Mouse (Mus musculus): ENCODE measurements at regions not wholly inside any gene's neighbourhood (a gene's known extent, or its start where the extent isn't known, plus 50 kb on each side); places are given as distances from the start of the nearest gene placed in this dataset.

DNA sequence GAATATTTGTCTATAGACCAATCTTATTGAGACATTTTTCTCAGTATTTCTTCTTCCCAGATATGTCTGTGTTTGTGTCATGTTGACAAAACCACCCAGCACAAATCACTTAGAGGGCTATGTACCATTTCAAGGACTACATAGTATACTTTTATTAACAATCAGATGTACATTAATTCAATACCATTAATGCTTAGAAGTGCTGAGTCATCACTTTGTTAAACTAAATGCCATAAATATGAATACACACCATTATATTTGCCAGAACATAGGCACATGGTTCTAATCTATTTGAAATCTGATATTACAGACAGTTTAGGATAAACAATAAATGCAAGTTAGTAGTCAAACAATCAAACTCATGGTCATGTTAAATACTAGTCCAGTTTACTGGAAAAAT is 182.2 kb upstream of the Nfe2l3 start:
- Histone ChIP-seq H3K9ac (ENCODE audit: low read depth, low read length) (no peak overlapping the region), H3K36me3 (ENCODE audit: control insufficient read depth, insufficient read depth, low read length) (no peaks in the 10 kb centered on the region), H3K27me3 (ENCODE audit: control insufficient read depth, insufficient read depth, low read length) (0 out of 2 replicates have a peak, but pooled peaks cover 2% of the 10 kb centered on the region), H3K79me2 (ENCODE audit: control insufficient read depth, insufficient read depth, low read length) (no peaks in the 10 kb centered on the region), H3K27ac (replicated peaks; ENCODE audit: insufficient read depth, low read depth, low read length) (no peak overlapping the region), H3K4me1 (ENCODE audit: control insufficient read depth, insufficient read depth, low read length) (no peaks in the 10 kb centered on the region), H3K4me3 (ENCODE audit: insufficient read depth, low read depth, low read length) (no peak overlapping the region)
- DNase-seq (ENCODE audit: extremely low read depth, low read depth, low spot score) = no peak
- TF ChIP-seq POLR2A (IDR thresholded peaks at IDR 0.05; ENCODE audit: extremely low read depth, insufficient read depth, low read length) (no peak), CTCF (IDR thresholded peaks at IDR 0.05; ENCODE audit: low read depth, low read length) (no peak)

DNA sequence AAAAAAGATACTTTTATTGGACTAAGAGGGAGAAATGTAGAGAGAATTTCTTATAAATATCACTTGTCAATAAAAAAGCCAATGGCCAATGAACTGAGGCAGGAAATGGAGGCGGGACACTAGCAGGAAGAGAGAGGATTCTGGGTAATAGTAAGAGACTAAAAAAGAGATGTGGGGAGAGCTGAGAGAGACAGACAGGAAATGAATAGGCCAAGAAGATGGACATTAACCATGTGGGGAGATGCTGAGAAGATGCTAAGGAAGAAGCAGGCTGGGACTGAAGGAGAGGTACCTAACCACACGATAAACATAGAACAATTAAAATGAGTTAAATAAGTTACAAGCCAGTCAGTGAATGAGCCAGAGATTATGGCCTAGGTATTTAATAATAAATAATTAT is 181.0 kb upstream of the Nfe2l3 start:
- no peak for DNase-seq (ENCODE audit: extremely low read depth, low read depth, low spot score)
- Histone ChIP-seq H3K36me3 (ENCODE audit: control insufficient read depth, insufficient read depth, low read length) (no peaks in the 10 kb centered on the region), H3K27ac (replicated peaks; ENCODE audit: insufficient read depth, low read depth, low read length) (no peak overlapping the region), H3K4me3 (ENCODE audit: insufficient read depth, low read depth, low read length) (no peak overlapping the region), H3K79me2 (ENCODE audit: control insufficient read depth, insufficient read depth, low read length) (no peaks in the 10 kb centered on the region), H3K9ac (ENCODE audit: low read depth, low read length) (no peak overlapping the region), H3K27me3 (ENCODE audit: control insufficient read depth, insufficient read depth, low read length) (no peaks in the 10 kb centered on the region), H3K4me1 (ENCODE audit: control insufficient read depth, insufficient read depth, low read length) (no peaks in the 10 kb centered on the region)
- WGBS = 94% methylated on average over 2 of the region's 2 CpGs
- TF ChIP-seq CTCF (IDR thresholded peaks at IDR 0.05; ENCODE audit: low read depth, low read length) (no peak), POLR2A (IDR thresholded peaks at IDR 0.05; ENCODE audit: extremely low read depth, insufficient read depth, low read length) (no peak)

DNA sequence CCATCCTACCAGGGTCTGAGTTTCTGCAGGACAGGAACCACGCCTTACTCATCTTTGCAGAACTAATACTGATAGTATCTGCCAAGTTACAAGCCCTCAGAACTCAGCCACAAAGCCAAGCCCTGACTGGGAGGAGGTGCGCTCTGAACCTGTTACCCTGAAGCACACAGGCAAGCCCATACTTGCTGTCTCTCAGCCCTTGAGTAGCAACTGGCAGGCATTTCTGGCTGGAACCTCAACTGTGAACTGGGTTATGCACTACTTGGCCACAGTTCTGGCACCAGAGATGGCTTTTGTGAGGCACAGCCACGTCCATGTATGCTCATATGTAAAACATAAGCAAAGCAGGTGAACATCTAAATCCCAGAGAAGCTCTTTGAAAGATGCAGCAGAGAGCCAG is 179.7 kb upstream of the Nfe2l3 start:
- no peak overlapping the region for H3K4me3 ChIP-seq (ENCODE audit: insufficient read depth, low read depth, low read length)
- H3K9ac ChIP-seq (ENCODE audit: low read depth, low read length) = no peak overlapping the region
- no peaks in the 10 kb centered on the region for H3K4me1 ChIP-seq (ENCODE audit: control insufficient read depth, insufficient read depth, low read length)
- no peak overlapping the region for H3K27ac ChIP-seq (replicated peaks; ENCODE audit: insufficient read depth, low read depth, low read length)
- WGBS = 89% methylated on average over 3 of the region's 3 CpGs
- no peak for DNase-seq (ENCODE audit: extremely low read depth, low read depth, low spot score)
- no peaks in the 10 kb centered on the region for H3K27me3 ChIP-seq (ENCODE audit: control insufficient read depth, insufficient read depth, low read length)
- TF ChIP-seq POLR2A (IDR thresholded peaks at IDR 0.05; ENCODE audit: extremely low read depth, insufficient read depth, low read length) = no peak
- TF ChIP-seq CTCF (IDR thresholded peaks at IDR 0.05; ENCODE audit: low read depth, low read length) = no peak
- H3K79me2 ChIP-seq (ENCODE audit: control insufficient read depth, insufficient read depth, low read length) = no peaks in the 10 kb centered on the region
- H3K36me3 ChIP-seq (ENCODE audit: control insufficient read depth, insufficient read depth, low read length) = no peaks in the 10 kb centered on the region

DNA sequence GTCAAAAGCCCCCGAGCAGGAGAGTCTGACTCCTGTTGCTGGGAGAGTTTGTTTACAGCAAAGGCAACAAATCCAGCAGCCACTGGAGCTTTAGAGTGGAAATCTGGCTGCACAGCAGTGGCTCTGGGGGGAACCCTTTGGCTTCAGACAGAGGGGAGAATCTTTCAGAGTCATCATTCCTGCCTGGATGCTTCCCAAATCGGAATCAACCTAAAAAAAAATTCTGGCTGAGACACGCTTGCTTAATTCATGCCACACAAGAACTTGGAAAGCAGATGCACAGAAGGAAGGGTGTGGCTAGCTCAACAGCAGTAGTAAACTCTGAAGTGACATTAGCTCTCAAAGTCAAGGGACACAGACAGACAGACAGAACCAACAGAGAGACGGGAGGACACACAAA is 175.8 kb upstream of the Nfe2l3 start:
- TF ChIP-seq CTCF (IDR thresholded peaks at IDR 0.05; ENCODE audit: low read depth, low read length) (no peak), POLR2A (IDR thresholded peaks at IDR 0.05; ENCODE audit: extremely low read depth, insufficient read depth, low read length) (no peak)
- 68% methylated on average over 4 of the region's 4 CpGs for WGBS
- Histone ChIP-seq H3K9ac (ENCODE audit: low read depth, low read length) (no peak overlapping the region), H3K4me1 (ENCODE audit: control insufficient read depth, insufficient read depth, low read length) (no peaks in the 10 kb centered on the region), H3K27ac (replicated peaks; ENCODE audit: insufficient read depth, low read depth, low read length) (no peak overlapping the region), H3K4me3 (ENCODE audit: insufficient read depth, low read depth, low read length) (no peak overlapping the region), H3K36me3 (ENCODE audit: control insufficient read depth, insufficient read depth, low read length) (no peaks in the 10 kb centered on the region), H3K79me2 (ENCODE audit: control insufficient read depth, insufficient read depth, low read length) (no peaks in the 10 kb centered on the region), H3K27me3 (ENCODE audit: control insufficient read depth, insufficient read depth, low read length) (no peaks in the 10 kb centered on the region)
- DNase-seq (ENCODE audit: extremely low read depth, low read depth, low spot score) = no peak

GRCm38 (mm10) chr6:51257524-51257923 is 174.9 kb upstream of the Nfe2l3 start:
- DNase-seq (ENCODE audit: extremely low read depth, low read depth, low spot score) = no peak
- H3K27me3 ChIP-seq (ENCODE audit: control insufficient read depth, insufficient read depth, low read length) = no peaks in the 10 kb centered on the region
- no peaks in the 10 kb centered on the region for H3K36me3 ChIP-seq (ENCODE audit: control insufficient read depth, insufficient read depth, low read length)
- H3K4me3 ChIP-seq (ENCODE audit: insufficient read depth, low read depth, low read length) = no peak overlapping the region
- TF ChIP-seq CTCF (IDR thresholded peaks at IDR 0.05; ENCODE audit: low read depth, low read length) (no peak), POLR2A (IDR thresholded peaks at IDR 0.05; ENCODE audit: extremely low read depth, insufficient read depth, low read length) (no peak)
- no peak overlapping the region for H3K9ac ChIP-seq (ENCODE audit: low read depth, low read length)
- H3K79me2 ChIP-seq (ENCODE audit: control insufficient read depth, insufficient read depth, low read length) = no peaks in the 10 kb centered on the region
- no peaks in the 10 kb centered on the region for H3K4me1 ChIP-seq (ENCODE audit: control insufficient read depth, insufficient read depth, low read length)
- 86% methylated on average over 6 of the region's 6 CpGs for WGBS
- H3K27ac ChIP-seq (replicated peaks; ENCODE audit: insufficient read depth, low read depth, low read length) = no peak overlapping the region

DNA sequence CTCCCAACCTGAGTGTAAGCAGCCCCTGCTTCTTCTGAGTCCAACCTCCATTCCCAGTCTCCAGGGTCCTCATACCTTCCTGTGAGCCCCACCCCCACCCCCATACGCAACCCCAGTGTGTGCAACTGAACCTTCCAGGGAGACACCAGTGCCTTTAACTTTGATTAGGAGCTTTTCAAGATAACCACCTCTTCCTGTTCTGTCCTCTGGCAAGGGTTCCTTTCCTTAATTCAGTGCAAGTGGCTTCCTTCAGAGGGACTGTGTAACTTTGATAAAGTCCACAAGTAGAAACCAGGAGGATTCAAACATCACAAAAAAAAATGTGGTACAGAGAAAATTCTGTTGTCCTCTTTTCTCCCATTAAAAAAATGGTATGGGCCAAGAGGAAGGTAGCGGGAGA is 174.2 kb upstream of the Nfe2l3 start:
- Histone ChIP-seq H3K79me2 (ENCODE audit: control insufficient read depth, insufficient read depth, low read length) (no peaks in the 10 kb centered on the region), H3K36me3 (ENCODE audit: control insufficient read depth, insufficient read depth, low read length) (no peaks in the 10 kb centered on the region), H3K27ac (replicated peaks; ENCODE audit: insufficient read depth, low read depth, low read length) (no peak overlapping the region), H3K4me3 (ENCODE audit: insufficient read depth, low read depth, low read length) (no peak overlapping the region), H3K9ac (ENCODE audit: low read depth, low read length) (no peak overlapping the region), H3K27me3 (ENCODE audit: control insufficient read depth, insufficient read depth, low read length) (no peaks in the 10 kb centered on the region), H3K4me1 (ENCODE audit: control insufficient read depth, insufficient read depth, low read length) (no peaks in the 10 kb centered on the region)
- DNase-seq (ENCODE audit: extremely low read depth, low read depth, low spot score) = no peak
- 75% methylated on average over 2 of the region's 2 CpGs for WGBS
- TF ChIP-seq CTCF (IDR thresholded peaks at IDR 0.05; ENCODE audit: low read depth, low read length) (no peak), POLR2A (IDR thresholded peaks at IDR 0.05; ENCODE audit: extremely low read depth, insufficient read depth, low read length) (no peak)
